Mouse (Mus musculus): ENCODE results near the gene Galnt6. TPM values are rescaled to one million over a fixed set of nuclear protein-coding genes. Genes with fewer than 3 reads are reported as not detected.

Gene Galnt6
- polyA plus RNA-seq, 1 experiment from 2014 or later = 0.08 TPM

GRCm38 (mm10) chr15:100678581-100678980, 50.6 kb downstream of the Galnt6 start:
- Histone ChIP-seq H3K4me3 (ENCODE audit: low read depth, low read length) (no peak overlapping the region), H3K9me3 (replicated peaks; ENCODE audit: control insufficient read depth, low read length) (no peaks in the 10 kb centered on the region), H3K9ac (replicated peaks; ENCODE audit: low read length) (no peak overlapping the region), H3K27me3 (ENCODE audit: control insufficient read depth, insufficient read depth, low read length) (no peaks in the 10 kb centered on the region), H3K4me1 (ENCODE audit: control insufficient read depth, insufficient read depth, low read length) (no peaks in the 10 kb centered on the region), H3K4me2 (ENCODE audit: low read depth, low read length) (no peak overlapping the region), H3K36me3 (replicated peaks; ENCODE audit: control insufficient read depth, insufficient read depth, low read depth, low read length) (no peaks in the 10 kb centered on the region), H3K27ac (replicated peaks; ENCODE audit: low read depth, low read length) (no peak overlapping the region)
- no peak for DNase-seq (ENCODE audit: low spot score)
- WGBS = 67% methylated on average over 12 of the region's 12 CpGs
- no peak for ATAC-seq (replicated peaks; ENCODE audit: insufficient number of reproducible peaks, low FRiP score, low TSS enrichment, low read depth)

GRCm38 (mm10) chr15:100677675-100678074, 51.5 kb downstream of the Galnt6 start:
- DNase-seq (ENCODE audit: low spot score) (no peak), ATAC-seq (replicated peaks; ENCODE audit: insufficient number of reproducible peaks, low FRiP score, low TSS enrichment, low read depth) (no peak)
- H3K9ac ChIP-seq (replicated peaks; ENCODE audit: low read length) = no peak overlapping the region
- no peak overlapping the region for H3K4me3 ChIP-seq (ENCODE audit: low read depth, low read length)
- H3K9me3 ChIP-seq (replicated peaks; ENCODE audit: control insufficient read depth, low read length) = no peaks in the 10 kb centered on the region
- no peaks in the 10 kb centered on the region for H3K27me3 ChIP-seq (ENCODE audit: control insufficient read depth, insufficient read depth, low read length)
- WGBS = 93% methylated on average over 8 of the region's 8 CpGs
- no peaks in the 10 kb centered on the region for H3K36me3 ChIP-seq (replicated peaks; ENCODE audit: control insufficient read depth, insufficient read depth, low read depth, low read length)
- no peak overlapping the region for H3K27ac ChIP-seq (replicated peaks; ENCODE audit: low read depth, low read length)
- no peaks in the 10 kb centered on the region for H3K4me1 ChIP-seq (ENCODE audit: control insufficient read depth, insufficient read depth, low read length)
- H3K4me2 ChIP-seq (ENCODE audit: low read depth, low read length) = no peak overlapping the region

GRCm38 (mm10) chr15:100676521-100676920, 52.7 kb downstream of the Galnt6 start:
- Histone ChIP-seq H3K4me2 (ENCODE audit: low read depth, low read length) (no peak overlapping the region), H3K27me3 (ENCODE audit: control insufficient read depth, insufficient read depth, low read length) (no peaks in the 10 kb centered on the region), H3K4me1 (ENCODE audit: control insufficient read depth, insufficient read depth, low read length) (no peaks in the 10 kb centered on the region), H3K4me3 (ENCODE audit: low read depth, low read length) (no peak overlapping the region), H3K36me3 (replicated peaks; ENCODE audit: control insufficient read depth, insufficient read depth, low read depth, low read length) (no peaks in the 10 kb centered on the region), H3K27ac (replicated peaks; ENCODE audit: low read depth, low read length) (no peak overlapping the region), H3K9me3 (replicated peaks; ENCODE audit: control insufficient read depth, low read length) (no peaks in the 10 kb centered on the region), H3K9ac (replicated peaks; ENCODE audit: low read length) (no peak overlapping the region)
- DNase-seq (ENCODE audit: low spot score) (no peak), ATAC-seq (replicated peaks; ENCODE audit: insufficient number of reproducible peaks, low FRiP score, low TSS enrichment, low read depth) (no peak)
- WGBS = 80% methylated on average over 1 of the region's 1 CpGs

GRCm38 (mm10) chr15:100675486-100675885, 53.7 kb downstream of the Galnt6 start:
- ATAC-seq (replicated peaks; ENCODE audit: insufficient number of reproducible peaks, low FRiP score, low TSS enrichment, low read depth) (no peak), DNase-seq (ENCODE audit: low spot score) (no peak)
- Histone ChIP-seq H3K36me3 (replicated peaks; ENCODE audit: control insufficient read depth, insufficient read depth, low read depth, low read length) (no peaks in the 10 kb centered on the region), H3K4me1 (ENCODE audit: control insufficient read depth, insufficient read depth, low read length) (no peaks in the 10 kb centered on the region), H3K9me3 (replicated peaks; ENCODE audit: control insufficient read depth, low read length) (no peaks in the 10 kb centered on the region), H3K27ac (replicated peaks; ENCODE audit: low read depth, low read length) (no peak overlapping the region), H3K27me3 (ENCODE audit: control insufficient read depth, insufficient read depth, low read length) (no peaks in the 10 kb centered on the region), H3K4me2 (ENCODE audit: low read depth, low read length) (no peak overlapping the region), H3K9ac (replicated peaks; ENCODE audit: low read length) (no peak overlapping the region), H3K4me3 (ENCODE audit: low read depth, low read length) (no peak overlapping the region)
- 53% methylated on average over 3 of the region's 3 CpGs for WGBS

GRCm38 (mm10) chr15:100674566-100674965, 54.6 kb downstream of the Galnt6 start:
- Histone ChIP-seq H3K9me3 (replicated peaks; ENCODE audit: control insufficient read depth, low read length) (no peaks in the 10 kb centered on the region), H3K27ac (replicated peaks; ENCODE audit: low read depth, low read length) (no peak overlapping the region), H3K9ac (replicated peaks; ENCODE audit: low read length) (no peak overlapping the region), H3K4me3 (ENCODE audit: low read depth, low read length) (no peak overlapping the region), H3K36me3 (replicated peaks; ENCODE audit: control insufficient read depth, insufficient read depth, low read depth, low read length) (no peaks in the 10 kb centered on the region), H3K27me3 (ENCODE audit: control insufficient read depth, insufficient read depth, low read length) (no peaks in the 10 kb centered on the region), H3K4me1 (ENCODE audit: control insufficient read depth, insufficient read depth, low read length) (no peaks in the 10 kb centered on the region), H3K4me2 (ENCODE audit: low read depth, low read length) (no peak overlapping the region)
- DNase-seq (ENCODE audit: low spot score) (no peak), ATAC-seq (replicated peaks; ENCODE audit: insufficient number of reproducible peaks, low FRiP score, low TSS enrichment, low read depth) (no peak)
- WGBS = 88% methylated on average over 10 of the region's 10 CpGs

GRCm38 (mm10) chr15:100673585-100674391, 55.4 kb downstream of the Galnt6 start:
- H3K36me3 ChIP-seq (replicated peaks; ENCODE audit: control insufficient read depth, insufficient read depth, low read depth, low read length) = no peaks in the 10 kb centered on the region
- H3K9me3 ChIP-seq (replicated peaks; ENCODE audit: control insufficient read depth, low read length) = no peaks in the 10 kb centered on the region
- no peak overlapping the region for H3K27ac ChIP-seq (replicated peaks; ENCODE audit: low read depth, low read length)
- no peak overlapping the region for H3K4me2 ChIP-seq (ENCODE audit: low read depth, low read length)
- H3K4me1 ChIP-seq (ENCODE audit: control insufficient read depth, insufficient read depth, low read length) = no peaks in the 10 kb centered on the region
- DNase-seq (ENCODE audit: low spot score) (no peak), ATAC-seq (replicated peaks; ENCODE audit: insufficient number of reproducible peaks, low FRiP score, low TSS enrichment, low read depth) (no peak)
- H3K9ac ChIP-seq (replicated peaks; ENCODE audit: low read length) = no peak overlapping the region
- H3K4me3 ChIP-seq (ENCODE audit: low read depth, low read length) = no peak overlapping the region
- no peaks in the 10 kb centered on the region for H3K27me3 ChIP-seq (ENCODE audit: control insufficient read depth, insufficient read depth, low read length)
- WGBS = 43% methylated on average over 11 of the region's 12 CpGs

- WGBS = 63% methylated on average over 5 of the region's 5 CpGs
- Histone ChIP-seq H3K36me3 (replicated peaks; ENCODE audit: control insufficient read depth, insufficient read depth, low read depth, low read length) (no peaks in the 10 kb centered on the region), H3K4me2 (ENCODE audit: low read depth, low read length) (no peak overlapping the region), H3K9me3 (replicated peaks; ENCODE audit: control insufficient read depth, low read length) (no peaks in the 10 kb centered on the region), H3K4me3 (ENCODE audit: low read depth, low read length) (no peak overlapping the region), H3K27me3 (ENCODE audit: control insufficient read depth, insufficient read depth, low read length) (no peaks in the 10 kb centered on the region), H3K9ac (replicated peaks; ENCODE audit: low read length) (no peak overlapping the region), H3K4me1 (ENCODE audit: control insufficient read depth, insufficient read depth, low read length) (no peaks in the 10 kb centered on the region; the same call in 1 of the 2 replicates), H3K27ac (replicated peaks; ENCODE audit: low read depth, low read length) (no peak overlapping the region)
- no peak for DNase-seq (ENCODE audit: low spot score)
- no peak for ATAC-seq (replicated peaks; ENCODE audit: insufficient number of reproducible peaks, low FRiP score, low TSS enrichment, low read depth)
Observed at GRCm38 (mm10) chr15:100670833-100671232, 58.3 kb downstream of the Galnt6 start.

GRCm38 (mm10) chr15:100670004-100670403, 59.2 kb downstream of the Galnt6 start:
- Histone ChIP-seq H3K9me3 (replicated peaks; ENCODE audit: control insufficient read depth, low read length) (no peaks in the 10 kb centered on the region), H3K36me3 (replicated peaks; ENCODE audit: control insufficient read depth, insufficient read depth, low read depth, low read length) (no peaks in the 10 kb centered on the region), H3K4me2 (ENCODE audit: low read depth, low read length) (no peak overlapping the region), H3K4me3 (ENCODE audit: low read depth, low read length) (no peak overlapping the region), H3K9ac (replicated peaks; ENCODE audit: low read length) (no peak overlapping the region), H3K27me3 (ENCODE audit: control insufficient read depth, insufficient read depth, low read length) (no peaks in the 10 kb centered on the region), H3K4me1 (ENCODE audit: control insufficient read depth, insufficient read depth, low read length) (no peaks in the 10 kb centered on the region; the same call in 1 of the 2 replicates), H3K27ac (replicated peaks; ENCODE audit: low read depth, low read length) (no peak overlapping the region)
- 71% methylated on average over 8 of the region's 8 CpGs for WGBS
- ATAC-seq (replicated peaks; ENCODE audit: insufficient number of reproducible peaks, low FRiP score, low TSS enrichment, low read depth) (no peak), DNase-seq (ENCODE audit: low spot score) (no peak)
